Mouse (Mus musculus) ES-E14 (cell line): ENCODE results near the gene Tnnt1.

Experiments used
- MAFK ChIP-seq: IDR thresholded peaks from 2 replicates; pipeline ENCODE4 v1.6.1; 2014; ENCODE audit warnings: mild to moderate bottlenecking, low read depth, low read length, inconsistent platforms; ENCODE audit not compliant: insufficient read depth
- ZC3H11A ChIP-seq: IDR thresholded peaks from 2 replicates; pipeline ENCODE4 v1.6.1; 2012; ENCODE audit warnings: low read depth, mild to moderate bottlenecking, inconsistent platforms, low read length, borderline replicate concordance
- ZNF384 ChIP-seq: IDR thresholded peaks from 2 replicates; pipeline ENCODE4 v1.6.1; 2012; ENCODE audit warnings: low read depth, low read length, inconsistent platforms

- TF ChIP-seq ZC3H11A, result no peak
- no peak for TF ChIP-seq MAFK
- TF ChIP-seq ZNF384, result no peak
These were observed 2.3 kb upstream of the Tnnt1 start for GRCm38 (mm10) chr7:4518487-4518886.
